Mouse (Mus musculus) embryonic facial prominence, embryonic 13.5 days (tissue): Measurements from ENCODE around the gene Arhgap9. TPM values are rescaled to one million over a fixed set of nuclear protein-coding genes. Genes with fewer than 3 reads are reported as not detected.

Experiments
- ATAC-seq: fragments of 200-750 bp; cut with Nextera tagmentation; 2 replicates; pipeline ENCODE4 v1.8.0; 2017; ENCODE audit warnings: low read depth; ENCODE audit not compliant: insufficient number of reproducible peaks, insufficient read depth, low FRiP score, low TSS enrichment
- H3K27ac ChIP-seq: fragments of 300-500 bp; sonication (generic); 2 replicates; pipeline ENCODE4 v1.5.1; 2015; ENCODE audit warnings: moderate library complexity, mild to moderate bottlenecking, inconsistent platforms
- H3K27me3 ChIP-seq: fragments of 300-500 bp; sonication (generic); 2 replicates; pipeline ENCODE4 v1.6.1; 2015; ENCODE audit warnings: mild to moderate bottlenecking, inconsistent platforms
- H3K36me3 ChIP-seq: fragments of 300-500 bp; sonication (generic); 2 replicates; pipeline ENCODE4 v1.6.1; 2015; ENCODE audit warnings: mild to moderate bottlenecking, inconsistent platforms
- H3K4me1 ChIP-seq: fragments of 300-500 bp; sonication (generic); 2 replicates; pipeline ENCODE4 v1.6.1; 2015; ENCODE audit warnings: inconsistent platforms
- H3K4me2 ChIP-seq: fragments of 300-500 bp; sonication (generic); 2 replicates; pipeline ENCODE4 v1.6.1; 2015; ENCODE audit warnings: moderate library complexity, mild to moderate bottlenecking, inconsistent platforms
- H3K4me3 ChIP-seq: fragments of 300-500 bp; sonication (generic); 2 replicates; pipeline ENCODE4 v1.5.1; 2015; ENCODE audit warnings: mild to moderate bottlenecking, inconsistent platforms
- H3K9ac ChIP-seq: fragments of 300-500 bp; sonication (generic); 2 replicates; pipeline ENCODE4 v1.6.1; 2015; ENCODE audit warnings: mild to moderate bottlenecking, inconsistent platforms
- H3K9me3 ChIP-seq: fragments of 300-500 bp; sonication (generic); 2 replicates; pipeline ENCODE4 v1.6.1; 2016; ENCODE audit warnings: inconsistent platforms
- WGBS: fragments of 180-500 bp; shearing (Covaris S2); methylation state at CpG from one replicate; pipeline ENCODE4 v1.1.7; 2015; ENCODE audit warnings: mixed read lengths; 5-methylcytosine and 5-hydroxymethylcytosine counted together
- polyA plus RNA-seq: library from polyadenylated mRNA; unstranded; fragments of >200 nt; fragmentation: Nextera tagmentation; extraction: Ambion mirVana; gene quantifications from 2 replicates; pipeline ENCODE4 v1.2.1, GENCODE M21; 2015

Arhgap9 gene
- polyA plus RNA-seq, 1 experiment from 2014 or later: 3.4 TPM

DNA sequence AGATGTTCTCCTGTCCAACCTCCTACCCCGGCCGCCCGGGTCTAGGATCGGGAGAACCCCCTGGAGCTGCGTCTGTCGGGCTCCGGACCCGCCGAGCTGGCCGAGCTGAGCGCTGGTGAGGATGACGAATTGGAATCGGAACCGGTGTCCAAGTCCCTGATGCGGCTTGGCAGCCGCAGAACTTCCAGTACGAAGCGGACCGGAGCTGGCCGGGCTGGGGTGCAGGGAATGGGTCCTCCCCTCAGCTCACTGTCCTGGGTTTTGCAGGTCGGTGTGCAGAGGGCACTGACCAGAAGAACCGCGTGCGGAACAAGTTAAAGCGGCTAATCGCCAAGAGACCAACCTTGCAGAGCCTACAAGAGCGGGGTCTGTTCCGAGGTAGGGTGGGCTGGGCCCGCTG lies 5.1 kb downstream of the Arhgap9 start:
- Histone ChIP-seq H3K27me3 (peaks cover 99% of the 10 kb centered on the region), H3K36me3 (peaks cover 20% of the 10 kb centered on the region), H3K4me3 (peak overlapping the region; percentile 52), H3K9me3 (no peaks in the 10 kb centered on the region), H3K4me1 (peaks cover 23% of the 10 kb centered on the region), H3K4me2 (peak overlapping the region; percentile 87), H3K27ac (no peak overlapping the region), H3K9ac (peak overlapping the region; percentile 69)
- ATAC-seq: no peak
- 5% methylated on average over 29 of the region's 29 CpGs for WGBS

DNA sequence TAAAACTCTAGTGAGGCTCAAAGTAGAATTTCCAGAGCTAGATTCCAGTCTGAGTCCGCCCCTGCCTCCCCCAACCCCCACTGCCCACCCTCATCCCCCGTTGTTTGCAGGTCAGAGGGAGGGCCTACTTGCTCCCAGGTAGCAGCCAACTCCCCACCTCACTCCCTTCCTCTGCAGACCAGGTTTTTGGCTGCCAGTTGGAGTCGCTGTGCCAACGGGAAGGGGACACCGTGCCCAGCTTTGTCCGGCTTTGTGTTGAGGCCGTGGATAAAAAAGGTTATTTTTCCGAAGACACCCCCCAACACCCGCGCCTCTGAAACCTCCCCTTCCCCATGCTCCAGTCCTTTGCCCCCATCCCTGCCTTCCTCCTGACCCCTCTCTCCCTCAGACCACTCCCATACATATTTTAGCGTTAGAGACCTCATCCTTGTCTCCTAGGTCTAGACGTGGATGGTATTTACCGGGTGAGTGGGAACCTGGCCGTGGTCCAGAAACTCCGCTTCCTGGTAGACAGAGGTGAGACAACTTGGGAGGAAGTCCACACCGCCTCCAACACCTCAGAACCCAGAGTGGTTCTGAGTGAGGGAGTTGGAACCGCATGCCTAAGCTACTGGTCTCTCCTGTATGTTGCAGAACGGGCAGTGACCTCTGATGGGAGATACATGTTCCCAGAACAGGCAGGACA lies 5.8 kb downstream of the Arhgap9 start:
- Histone ChIP-seq H3K27me3 (peaks cover 96% of the 10 kb centered on the region), H3K4me1 (peaks cover 23% of the 10 kb centered on the region), H3K9me3 (no peaks in the 10 kb centered on the region), H3K36me3 (peaks cover 26% of the 10 kb centered on the region), H3K4me3 (peak overlapping the region; percentile 52; the same call in 1 of the 2 replicates), H3K27ac (no peak overlapping the region), H3K9ac (no peak overlapping the region), H3K4me2 (no peak overlapping the region; the same call in 1 of the 2 replicates)
- WGBS: 46% methylated on average over 18 of the region's 18 CpGs
- no peak for ATAC-seq

DNA sequence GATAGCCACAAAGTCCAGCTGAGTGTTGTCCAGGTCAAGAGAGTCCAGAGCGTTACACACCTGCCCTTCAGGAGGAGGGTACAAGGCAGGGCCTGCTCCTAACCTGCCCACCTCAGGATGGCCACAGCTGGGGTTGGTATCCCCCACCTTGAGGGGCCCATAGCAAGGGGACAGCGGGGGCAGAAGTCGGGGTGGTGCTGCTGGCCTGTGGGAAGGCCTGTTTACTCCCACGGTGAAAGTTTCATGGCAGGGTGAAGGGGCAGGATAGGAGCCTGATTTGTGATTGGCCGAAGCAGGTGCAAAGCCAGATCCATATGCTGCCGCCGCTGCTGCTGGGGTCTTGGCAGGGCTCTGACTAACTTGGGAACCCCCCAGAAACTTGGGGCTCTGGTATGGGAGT lies 8.4 kb downstream of the Arhgap9 start:
- 70% methylated on average over 7 of the region's 7 CpGs for WGBS

DNA sequence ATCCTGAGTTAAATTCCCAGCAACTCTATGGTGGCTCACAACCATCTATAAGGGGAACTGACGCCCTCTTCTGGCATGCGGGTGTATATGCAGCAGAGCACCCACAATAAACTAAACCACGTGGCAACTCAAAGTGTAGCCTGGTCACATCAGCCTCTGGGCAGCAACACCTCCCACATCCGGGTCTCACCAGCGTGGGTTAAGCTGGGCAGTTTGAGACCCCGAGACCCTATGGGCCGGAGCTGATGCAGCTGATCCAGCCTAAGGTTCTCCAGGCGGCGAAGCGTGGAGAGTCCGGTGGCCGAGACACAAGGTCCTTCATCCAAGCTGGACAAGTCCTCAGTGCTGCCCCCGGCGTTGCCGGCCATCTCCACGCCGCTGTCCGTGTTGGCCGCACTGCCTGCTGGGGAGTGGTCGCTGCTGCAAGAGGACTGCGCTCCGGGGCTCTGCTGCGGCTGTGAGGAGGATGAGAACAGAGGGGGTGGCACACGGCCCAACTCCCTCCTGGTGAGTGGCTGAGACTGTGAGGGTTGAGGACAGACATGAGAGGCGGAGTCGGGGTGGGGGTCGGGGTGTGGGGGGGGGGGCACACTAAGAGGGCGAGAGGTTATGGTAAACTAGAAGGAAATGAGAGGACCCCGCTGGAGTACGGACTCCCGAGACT lies 10.6 kb downstream of the Arhgap9 start:
- ATAC-seq: no peak
- WGBS: 34% methylated on average over 31 of the region's 31 CpGs
- Histone ChIP-seq H3K9ac (no peak overlapping the region), H3K27ac (no peak overlapping the region), H3K9me3 (no peaks in the 10 kb centered on the region), H3K36me3 (peaks cover 73% of the 10 kb centered on the region), H3K4me3 (no peak overlapping the region), H3K4me1 (peaks cover 10% of the 10 kb centered on the region; the same call in 1 of the 2 replicates), H3K27me3 (peaks cover 48% of the 10 kb centered on the region), H3K4me2 (0 out of 2 replicates have a peak overlapping the region, but pooled peaks have one; percentile 20)

More for the DNA sequence above, 8.4 kb downstream of the Arhgap9 start:
- Histone ChIP-seq H3K4me2 (no peak overlapping the region), H3K9me3 (no peaks in the 10 kb centered on the region), H3K9ac (no peak overlapping the region), H3K4me1 (peaks cover 23% of the 10 kb centered on the region), H3K4me3 (no peak overlapping the region), H3K27ac (no peak overlapping the region), H3K27me3 (peaks cover 70% of the 10 kb centered on the region), H3K36me3 (peaks cover 52% of the 10 kb centered on the region)
- ATAC-seq: no peak

DNA sequence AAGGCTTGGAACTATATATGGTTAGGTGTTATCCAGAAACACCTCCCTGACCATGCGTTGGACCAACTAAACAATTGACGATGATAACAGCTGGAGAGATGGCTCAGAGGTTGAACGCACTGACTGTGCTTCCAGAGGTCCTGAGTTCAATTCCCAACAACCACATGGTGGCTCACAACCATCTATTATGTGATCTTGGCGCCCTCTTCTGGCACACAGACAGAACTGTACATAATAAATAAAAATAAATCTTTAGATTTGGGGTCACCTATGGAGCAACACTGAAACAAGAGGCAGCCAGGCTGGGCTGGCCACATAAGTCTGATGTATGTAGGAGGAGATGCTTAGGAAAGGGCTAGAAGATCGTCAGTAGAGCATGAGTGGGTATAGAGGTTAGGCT lies 11.4 kb downstream of the Arhgap9 start:
- Histone ChIP-seq H3K4me2 (no peak overlapping the region), H3K27me3 (peaks cover 40% of the 10 kb centered on the region), H3K27ac (no peak overlapping the region), H3K9ac (no peak overlapping the region), H3K4me1 (peaks cover 10% of the 10 kb centered on the region; the same call in 1 of the 2 replicates), H3K36me3 (peaks cover 76% of the 10 kb centered on the region), H3K4me3 (no peak overlapping the region), H3K9me3 (no peaks in the 10 kb centered on the region)
- 63% methylated on average over 5 of the region's 5 CpGs for WGBS
- no peak for ATAC-seq

DNA sequence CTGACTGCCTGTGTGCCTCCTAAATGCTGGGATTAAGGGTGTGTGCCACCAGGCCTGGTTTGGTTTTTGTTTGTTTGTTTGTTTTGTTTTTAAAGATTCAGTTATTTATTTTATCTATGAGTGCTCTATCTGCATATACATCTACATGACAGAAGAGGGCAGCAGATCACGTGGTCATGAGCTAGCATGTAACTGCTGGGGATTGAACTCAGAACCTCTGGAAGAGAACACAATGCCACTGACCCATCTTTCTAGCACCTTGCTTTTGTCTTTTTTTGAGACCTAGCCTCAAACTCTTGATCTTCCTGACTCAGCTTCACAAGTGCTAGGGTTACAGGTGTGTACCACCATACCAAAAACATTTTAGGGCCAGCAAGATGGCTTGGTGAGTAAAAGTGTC lies 13.5 kb downstream of the Arhgap9 start:
- Histone ChIP-seq H3K9ac (no peak overlapping the region), H3K4me1 (peaks cover 20% of the 10 kb centered on the region), H3K4me2 (no peak overlapping the region), H3K27ac (no peak overlapping the region), H3K27me3 (peaks cover 19% of the 10 kb centered on the region), H3K9me3 (no peaks in the 10 kb centered on the region), H3K36me3 (peaks cover 71% of the 10 kb centered on the region), H3K4me3 (no peak overlapping the region)
- 64% methylated on average over 1 of the region's 1 CpGs for WGBS
- no peak for ATAC-seq

DNA sequence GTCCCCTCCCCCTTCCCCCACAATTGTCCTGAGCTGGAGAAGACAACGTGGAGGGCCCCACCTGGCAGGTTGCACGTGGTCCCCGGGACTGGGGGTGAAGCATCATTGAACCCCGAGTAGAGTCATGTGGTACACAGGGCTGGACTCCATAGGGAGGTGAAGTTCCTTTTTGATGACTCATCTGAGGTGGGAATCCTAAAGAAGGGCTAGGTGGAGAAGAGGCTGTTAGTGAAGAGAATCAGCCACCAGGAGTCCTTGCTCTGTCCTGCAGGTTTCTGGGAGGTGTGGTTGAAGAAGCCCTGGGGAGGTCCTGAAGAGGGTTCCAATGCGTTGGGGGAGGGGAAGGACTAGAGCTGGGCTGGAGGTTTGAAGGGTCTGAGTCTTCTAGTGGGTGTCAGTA lies 15.2 kb downstream of the Arhgap9 start:
- Histone ChIP-seq H3K4me2 (no peak overlapping the region), H3K9ac (no peak overlapping the region), H3K27ac (no peak overlapping the region), H3K9me3 (no peaks in the 10 kb centered on the region), H3K4me1 (peaks cover 25% of the 10 kb centered on the region), H3K4me3 (no peak overlapping the region), H3K27me3 (peaks cover 3% of the 10 kb centered on the region), H3K36me3 (peaks cover 55% of the 10 kb centered on the region)
- no peak for ATAC-seq
- 77% methylated on average over 5 of the region's 5 CpGs for WGBS

DNA sequence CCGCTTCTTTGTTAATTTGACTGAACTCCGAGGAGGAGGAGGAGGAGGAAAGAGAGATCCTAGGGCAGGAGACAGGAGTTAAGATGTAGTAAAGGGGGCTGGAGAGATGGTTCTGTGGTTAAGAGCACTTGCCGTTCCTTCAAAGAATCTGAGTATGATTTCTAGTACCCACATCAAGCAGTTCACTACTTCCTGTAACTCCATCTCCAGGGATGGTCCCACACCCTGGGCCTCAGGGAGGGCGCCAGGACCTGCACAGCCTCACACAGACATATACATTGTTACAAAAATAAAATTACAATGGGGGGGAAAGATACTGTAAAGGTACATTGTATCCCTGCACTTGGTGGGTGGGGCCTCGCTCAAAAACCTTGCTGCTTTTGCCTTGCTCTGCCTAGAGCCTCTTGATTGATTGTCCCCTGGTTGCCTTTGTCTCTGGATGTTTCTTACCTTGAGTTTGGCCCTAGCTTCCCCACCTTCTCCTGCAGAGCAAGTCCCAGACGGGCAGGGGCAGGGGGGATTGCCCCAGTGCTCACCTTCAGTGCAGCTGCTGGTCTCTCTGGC lies 15.9 kb downstream of the Arhgap9 start:
- Histone ChIP-seq H3K9me3 (no peaks in the 10 kb centered on the region), H3K27me3 (no peaks in the 10 kb centered on the region; the same call in 1 of the 2 replicates), H3K36me3 (peaks cover 49% of the 10 kb centered on the region), H3K27ac (no peak overlapping the region), H3K4me3 (no peak overlapping the region), H3K4me2 (no peak overlapping the region), H3K4me1 (peaks cover 32% of the 10 kb centered on the region), H3K9ac (no peak overlapping the region)
- 78% methylated on average over 6 of the region's 6 CpGs for WGBS
- no peak for ATAC-seq

DNA sequence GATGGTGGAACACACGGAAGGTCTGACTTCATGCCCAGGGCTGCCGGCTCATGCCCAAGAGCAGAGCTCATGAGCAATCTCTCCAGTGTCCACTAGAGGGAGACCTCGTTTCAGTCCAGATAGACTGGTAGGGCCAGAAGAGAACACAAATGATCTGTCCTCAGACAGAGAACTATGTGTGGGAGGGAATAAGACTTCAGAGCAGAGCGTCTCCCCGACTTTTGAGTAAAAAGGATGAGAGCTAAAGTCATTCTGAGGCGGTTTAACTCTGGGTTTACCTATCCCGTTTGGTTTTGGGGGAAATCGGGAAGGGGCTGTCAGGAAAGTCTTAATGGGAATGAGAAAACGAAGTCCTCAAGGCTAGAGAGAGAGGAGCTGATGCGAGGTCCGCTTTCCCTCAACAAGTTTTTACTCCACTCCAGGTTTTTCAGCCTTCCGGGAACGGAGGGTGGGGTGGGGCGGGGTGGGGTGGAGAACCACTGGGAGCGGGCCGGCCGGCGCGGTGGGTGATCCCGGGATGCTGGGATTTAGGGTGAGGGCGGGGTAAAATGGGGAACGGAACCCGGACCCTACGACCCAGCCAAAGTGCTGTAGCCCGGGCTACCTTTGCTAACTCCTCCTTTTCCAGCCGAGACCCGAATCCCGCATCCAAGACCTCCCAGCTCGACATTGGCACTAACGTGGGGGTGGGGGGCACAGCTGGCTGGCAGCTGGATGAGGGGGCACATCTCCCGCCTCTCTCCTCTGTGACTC lies 17.3 kb downstream of the Arhgap9 start:
- Histone ChIP-seq H3K4me3 (peak overlapping the region; percentile 60), H3K9ac (peak overlapping the region; percentile 76), H3K4me1 (peaks cover 33% of the 10 kb centered on the region), H3K27me3 (no peaks in the 10 kb centered on the region), H3K36me3 (peaks cover 34% of the 10 kb centered on the region), H3K27ac (peak overlapping the region; percentile 97), H3K9me3 (no peaks in the 10 kb centered on the region), H3K4me2 (peak overlapping the region; percentile 85)
- ATAC-seq: peak; percentile 63
- 0% methylated on average over 31 of the region's 31 CpGs for WGBS

DNA sequence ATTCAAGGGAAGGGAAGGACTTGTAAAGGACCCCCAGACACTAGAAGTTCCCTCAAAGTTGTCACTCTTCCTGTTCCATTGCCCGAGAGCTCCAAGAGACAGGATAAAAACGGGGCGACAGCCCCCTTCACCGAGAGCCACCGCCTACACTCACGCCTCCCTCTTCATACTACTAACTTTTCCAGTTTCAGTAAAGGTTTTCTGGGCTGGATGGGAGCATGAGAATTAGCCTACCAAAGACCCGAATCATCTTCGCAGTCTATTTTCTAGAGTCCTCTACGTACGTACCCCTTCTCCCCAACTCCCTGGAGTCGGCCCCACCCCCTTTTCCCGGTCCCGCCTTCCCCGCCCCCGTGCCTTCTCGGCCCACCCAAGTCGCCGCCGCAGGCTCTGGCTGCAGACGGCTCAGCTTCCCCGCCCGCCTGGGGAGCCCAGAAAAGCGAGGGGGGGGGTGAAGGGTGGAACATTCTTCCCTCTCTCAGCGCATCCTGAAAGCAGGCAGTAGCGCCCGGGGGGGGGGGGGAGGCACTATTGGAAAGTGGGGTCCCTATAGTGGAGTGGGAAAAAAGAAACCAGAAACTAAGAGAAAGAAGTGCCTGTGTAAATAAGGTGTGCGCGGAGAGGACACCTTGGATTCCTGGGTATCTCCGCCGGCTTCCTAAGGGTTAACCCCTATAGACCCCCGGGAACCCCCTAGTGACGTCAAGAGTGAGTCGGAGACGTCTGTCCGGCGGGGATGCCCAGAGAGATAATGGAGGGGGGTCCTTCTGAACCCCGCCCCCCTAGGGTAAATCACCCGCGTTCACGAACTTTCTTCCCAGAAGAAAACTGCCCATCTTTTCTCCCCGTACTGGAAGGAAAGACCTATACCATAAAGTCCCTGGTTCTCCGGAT lies 18.2 kb downstream of the Arhgap9 start:
- under 1% methylated on average over 40 of the region's 42 CpGs for WGBS
- peak overlapping the region; percentile 97 for H3K27ac ChIP-seq
- H3K36me3 ChIP-seq: peaks cover 26% of the 10 kb centered on the region
- H3K4me2 ChIP-seq: peak overlapping the region; percentile 85
- H3K4me1 ChIP-seq: peaks cover 33% of the 10 kb centered on the region
- H3K27me3 ChIP-seq: no peaks in the 10 kb centered on the region
- peak; percentile 45 for ATAC-seq
- H3K9me3 ChIP-seq: peaks cover 2% of the 10 kb centered on the region; the same call in 1 of the 2 replicates
- peak overlapping the region; percentile 60 for H3K4me3 ChIP-seq
- peak overlapping the region; percentile 76 for H3K9ac ChIP-seq
